Mouse (Mus musculus) heart, postnatal 0 days (tissue): Measurements from ENCODE around the gene Cfap43. TPM values are rescaled to one million over a fixed set of nuclear protein-coding genes. Genes with fewer than 3 reads are reported as not detected.
A peak's percentile ranks its signal among the peaks of the same experiment; 100 is the strongest.

ENCODE experiments used
- ATAC-seq: fragments of 200-750 bp; cut with Nextera tagmentation; 2 replicates; pipeline ENCODE4 v1.8.0; 2017; ENCODE audit warnings: low read depth, moderate number of reproducible peaks, moderate library complexity; ENCODE audit not compliant: insufficient read depth
- DNase-seq: peaks from one replicate; pipeline ENCODE4 v3.0.0-alpha.2; 2016; ENCODE audit warnings: low spot score
- H3K27ac ChIP-seq: fragments of 300-500 bp; sonication (generic); 2 replicates; pipeline ENCODE4 v1.5.1; 2014; ENCODE audit warnings: low read depth, mild to moderate bottlenecking
- H3K27me3 ChIP-seq: fragments of 300-500 bp; sonication (generic); 2 replicates; pipeline ENCODE4 v1.6.1; 2014; ENCODE audit warnings: low read length, mixed read lengths; ENCODE audit not compliant: control insufficient read depth, insufficient read depth
- H3K36me3 ChIP-seq: fragments of 300-500 bp; sonication (generic); replicated peaks from 2 replicates; pipeline ENCODE4 v1.6.1; 2014; ENCODE audit warnings: low read length, mixed read lengths; ENCODE audit not compliant: control insufficient read depth, insufficient read depth
- H3K4me1 ChIP-seq: fragments of 300-500 bp; sonication (generic); 2 replicates; pipeline ENCODE4 v1.6.1; 2014; ENCODE audit warnings: antibody characterized with exemption; ENCODE audit not compliant: control insufficient read depth, insufficient read depth
- H3K4me2 ChIP-seq: fragments of 300-500 bp; sonication (generic); 2 replicates; pipeline ENCODE4 v1.6.1; 2014; ENCODE audit warnings: low read depth, mild to moderate bottlenecking, low read length, moderate library complexity
- H3K4me3 ChIP-seq: fragments of 300-500 bp; sonication (generic); 2 replicates; pipeline ENCODE4 v1.5.1; 2014; ENCODE audit warnings: low read depth, low read length
- H3K9ac ChIP-seq: fragments of 300-500 bp; sonication (generic); replicated peaks from 2 replicates; pipeline ENCODE4 v1.6.1; 2014; ENCODE audit warnings: low read depth, low read length, mixed read lengths
- H3K9me3 ChIP-seq: fragments of 300-500 bp; sonication (generic); replicated peaks from 2 replicates; pipeline ENCODE4 v1.6.1; 2016; ENCODE audit warnings: low read length; ENCODE audit not compliant: control insufficient read depth
- CTCF ChIP-seq: IDR thresholded peaks from 2 replicates; pipeline ENCODE4 v1.5.1; 2016; ENCODE audit warnings: antibody characterized with exemption, control low read depth, low read depth
- EP300 ChIP-seq: IDR thresholded peaks from 2 replicates; pipeline ENCODE4 v1.6.1; 2016; ENCODE audit warnings: antibody characterized with exemption, low read depth
- WGBS: fragments of 180-500 bp; shearing (Covaris S2); extraction: QIAGEN DNeasy Blood & Tissue Kit; methylation state at CpG from one replicate; pipeline ENCODE4 v1.1.7; 2014; 5-methylcytosine and 5-hydroxymethylcytosine counted together
- polyA plus RNA-seq: library from polyadenylated mRNA; unstranded; fragments of >200 nt; fragmentation: Nextera tagmentation; extraction: Ambion mirVana; gene quantifications from 2 replicates; pipeline ENCODE4 v1.2.1, GENCODE M21; 2015
- total RNA-seq: library from RNA; depleted of rRNA; stranded (reverse); fragments of >200 nt; gene quantifications from 2 replicates; pipeline ENCODE4 v1.2.3, GENCODE M21; 2014; ENCODE audit warnings: low replicate concordance

Cfap43 gene
- total and polyA plus RNA-seq, 2 experiments from 2014 or later, result 0.08 to 0.15 TPM

DNA sequence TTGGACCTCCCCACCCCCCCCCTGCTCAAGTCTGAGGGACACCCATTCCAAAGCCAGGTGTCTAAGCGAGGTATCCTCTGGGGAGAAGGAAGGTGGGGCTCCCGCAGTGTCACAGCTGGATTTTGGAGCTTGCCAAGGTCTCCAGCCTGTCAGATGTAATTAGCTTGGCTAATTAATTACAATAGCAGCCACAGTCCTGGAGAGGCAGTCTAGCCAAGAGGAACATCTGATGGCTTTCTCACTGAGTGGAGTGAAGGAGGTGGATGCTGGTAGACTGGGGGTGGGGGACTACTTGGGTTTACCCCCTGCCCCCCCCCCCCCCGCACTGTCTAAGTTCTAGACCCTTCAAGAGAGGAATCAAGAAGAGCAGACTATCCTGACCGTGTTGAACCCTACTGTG is 15.4 kb downstream of the Cfap43 start:
- 77% methylated on average over 4 of the region's 4 CpGs for WGBS
- peak overlapping the region; percentile 73; the same call in 1 of the 2 replicates for H3K27ac ChIP-seq

DNA sequence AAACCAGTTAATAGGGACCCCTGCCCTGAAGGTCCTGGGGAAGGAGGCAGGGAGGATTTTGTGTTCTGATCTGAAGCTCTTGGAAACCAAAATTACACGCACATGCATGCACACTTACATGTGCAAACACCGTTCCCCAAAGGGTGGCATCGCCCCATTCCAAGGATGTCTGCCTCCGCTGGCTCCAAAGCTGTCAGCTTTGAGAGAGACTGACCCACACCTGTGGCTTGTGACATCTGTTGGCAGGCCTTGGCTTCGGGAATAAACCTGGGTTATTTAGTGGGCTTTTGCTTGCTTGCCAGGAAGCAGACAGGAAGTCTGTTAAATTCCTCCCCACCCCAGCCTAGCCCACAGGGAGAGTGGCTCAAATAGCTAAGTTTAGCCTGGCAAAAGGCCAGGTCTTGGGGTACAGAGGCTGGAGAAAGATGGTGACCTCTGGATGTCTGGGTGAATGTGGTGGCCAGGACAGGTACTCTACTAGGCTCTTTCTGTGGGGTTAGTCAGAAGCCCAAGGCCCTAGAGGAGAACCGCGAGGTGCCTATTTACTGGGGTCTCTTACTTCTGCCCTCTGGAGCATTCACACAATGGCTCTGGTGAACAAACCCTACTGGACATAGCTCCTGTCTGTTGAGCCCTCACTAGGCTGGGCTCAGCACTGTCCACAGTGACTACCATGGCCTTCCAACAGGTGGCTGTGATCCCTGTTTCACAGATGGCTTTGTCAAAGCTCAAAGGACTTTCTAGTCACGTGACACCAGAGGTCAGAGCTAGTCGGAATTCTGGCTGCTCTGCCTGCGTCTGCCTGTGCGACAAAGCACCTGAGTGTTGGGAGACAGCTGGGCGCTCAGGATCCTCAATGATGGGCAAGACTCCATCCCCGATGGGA is 16.5 kb downstream of the Cfap43 start:
- Histone ChIP-seq H3K4me3 (no peak overlapping the region), H3K36me3 (peaks cover 29% of the 10 kb centered on the region), H3K4me2 (0 out of 2 replicates have a peak overlapping the region, but pooled peaks have one; percentile 6), H3K27ac (peak overlapping the region; percentile 73), H3K9me3 (no peaks in the 10 kb centered on the region), H3K4me1 (peaks cover 32% of the 10 kb centered on the region), H3K9ac (no peak overlapping the region), H3K27me3 (no peaks in the 10 kb centered on the region)
- TF ChIP-seq EP300, result 0 out of 2 replicates have a peak, but pooled peaks have one; percentile 28
- 0 out of 2 replicates have a peak, but pooled peaks have one; percentile 9 for TF ChIP-seq CTCF
- 46% methylated on average over 13 of the region's 13 CpGs for WGBS
- DNase-seq (peak; percentile 77), ATAC-seq (peak; percentile 82)

More for the DNA sequence above, 15.4 kb downstream of the Cfap43 start:
- H3K27me3 ChIP-seq, result no peaks in the 10 kb centered on the region
- TF ChIP-seq EP300 (no peak), CTCF (no peak)
- DNase-seq (no peak), ATAC-seq (no peak)
- H3K4me3 ChIP-seq, result no peak overlapping the region
- no peaks in the 10 kb centered on the region for H3K9me3 ChIP-seq
- H3K36me3 ChIP-seq, result peaks cover 20% of the 10 kb centered on the region
- H3K9ac ChIP-seq, result no peak overlapping the region
- H3K4me1 ChIP-seq, result peaks cover 36% of the 10 kb centered on the region
- H3K4me2 ChIP-seq, result no peak overlapping the region

DNA sequence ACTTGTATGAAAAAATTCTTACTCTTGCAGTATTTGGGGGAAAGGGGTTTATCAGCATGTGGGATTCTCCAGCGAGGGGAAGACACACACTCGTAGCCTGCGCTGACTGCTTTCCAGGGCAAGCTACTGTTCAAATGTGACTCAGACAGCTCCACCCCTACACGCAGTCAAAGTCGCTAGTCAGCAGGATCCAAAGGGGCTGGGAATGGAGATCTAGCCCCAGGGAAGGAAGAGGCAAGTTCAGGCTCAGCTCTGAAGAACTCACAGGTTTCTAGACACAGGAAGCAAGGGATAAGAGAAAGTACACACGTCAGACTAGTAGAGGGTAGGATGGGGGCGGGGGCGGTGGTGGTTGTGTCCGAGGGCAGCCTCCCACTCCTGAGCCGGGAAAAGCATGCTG is 18.5 kb downstream of the Cfap43 start:
- H3K9ac ChIP-seq, result no peak overlapping the region
- no peaks in the 10 kb centered on the region for H3K27me3 ChIP-seq
- H3K9me3 ChIP-seq, result no peaks in the 10 kb centered on the region
- no peak for ATAC-seq
- 77% methylated on average over 10 of the region's 10 CpGs for WGBS
- TF ChIP-seq EP300, result no peak
- no peak for TF ChIP-seq CTCF
- H3K27ac ChIP-seq, result no peak overlapping the region
- H3K4me2 ChIP-seq, result no peak overlapping the region
- peaks cover 32% of the 10 kb centered on the region for H3K4me1 ChIP-seq
- no peak overlapping the region for H3K4me3 ChIP-seq
- no peak for DNase-seq
- H3K36me3 ChIP-seq, result peaks cover 45% of the 10 kb centered on the region

DNA sequence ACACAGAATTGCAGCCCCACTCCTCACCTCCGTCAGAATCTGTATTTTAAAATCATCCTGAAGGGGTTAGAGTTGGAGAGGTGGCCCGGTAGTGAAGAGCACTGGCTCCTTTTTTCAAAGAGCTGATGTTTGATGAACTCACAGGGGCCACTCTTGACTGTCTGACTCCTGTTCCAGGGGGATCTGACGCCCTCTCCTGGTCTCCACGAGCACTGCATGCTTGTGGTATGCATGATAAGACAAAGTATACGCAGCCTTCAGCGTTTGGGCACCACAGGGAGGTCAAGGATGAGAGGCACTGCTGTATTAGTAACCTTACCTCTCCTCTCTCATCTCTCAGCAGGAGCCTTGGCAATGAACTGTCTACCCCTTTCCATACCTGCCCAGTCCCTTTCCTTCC is 19.1 kb downstream of the Cfap43 start:
- no peak overlapping the region for H3K9ac ChIP-seq
- H3K4me1 ChIP-seq, result peaks cover 28% of the 10 kb centered on the region
- ATAC-seq (no peak), DNase-seq (no peak)
- no peak overlapping the region for H3K27ac ChIP-seq
- WGBS, result 61% methylated on average over 6 of the region's 6 CpGs
- no peaks in the 10 kb centered on the region for H3K27me3 ChIP-seq
- no peak overlapping the region for H3K4me2 ChIP-seq
- TF ChIP-seq CTCF, result peak; percentile 41
- TF ChIP-seq EP300, result no peak
- no peak overlapping the region for H3K4me3 ChIP-seq
- no peaks in the 10 kb centered on the region for H3K9me3 ChIP-seq
- H3K36me3 ChIP-seq, result peaks cover 49% of the 10 kb centered on the region

DNA sequence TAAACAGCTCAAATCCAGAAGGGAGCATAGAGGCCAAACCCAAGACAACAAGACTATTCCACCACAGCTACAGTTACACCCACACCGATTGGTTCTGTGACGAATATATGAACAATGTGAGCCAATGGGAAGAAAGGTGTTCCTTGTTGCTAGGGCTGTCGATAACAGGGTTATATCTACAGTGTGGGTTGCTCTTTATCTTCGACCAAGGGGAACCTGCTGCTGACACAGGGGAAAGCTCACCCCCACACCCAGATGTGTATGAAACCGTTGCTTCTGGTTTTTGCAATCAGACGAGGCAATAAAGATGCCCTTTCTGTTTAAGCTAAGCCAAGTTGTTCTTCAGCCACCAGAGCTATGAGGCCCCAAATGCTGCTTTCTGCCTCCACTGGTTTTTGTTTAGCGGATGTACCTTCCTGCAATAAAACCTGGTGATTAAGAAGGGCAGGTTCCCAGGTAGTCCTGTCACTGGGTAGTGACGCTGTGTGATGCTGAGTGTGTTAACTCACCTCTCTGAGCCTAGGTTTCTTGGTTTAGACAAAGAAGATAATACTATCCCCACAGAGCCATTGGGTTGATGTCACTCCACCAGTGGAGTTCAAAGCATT is 20.5 kb downstream of the Cfap43 start:
- H3K4me1 ChIP-seq, result peaks cover 24% of the 10 kb centered on the region
- peaks cover 58% of the 10 kb centered on the region for H3K36me3 ChIP-seq
- H3K9me3 ChIP-seq, result no peaks in the 10 kb centered on the region
- H3K4me2 ChIP-seq, result no peak overlapping the region
- H3K9ac ChIP-seq, result no peak overlapping the region
- H3K4me3 ChIP-seq, result no peak overlapping the region
- TF ChIP-seq EP300, result no peak
- TF ChIP-seq CTCF, result no peak
- H3K27ac ChIP-seq, result no peak overlapping the region
- WGBS, result 70% methylated on average over 8 of the region's 8 CpGs
- no peaks in the 10 kb centered on the region for H3K27me3 ChIP-seq
- no peak for DNase-seq
- no peak for ATAC-seq
